Mouse (Mus musculus) liver, embryonic 15.5 days (tissue): ENCODE data around the gene Clasp1. TPM values are rescaled to one million over a fixed set of nuclear protein-coding genes. Genes with fewer than 3 reads are reported as not detected.

Experiments used
- ATAC-seq: fragments of 200-750 bp; cut with Nextera tagmentation; 2 replicates; pipeline ENCODE4 v1.8.0; 2017; ENCODE audit warnings: moderate number of reproducible peaks, mild to moderate bottlenecking, moderate library complexity; ENCODE audit not compliant: insufficient read depth
- H3K27ac ChIP-seq: fragments of 300-500 bp; sonication (generic); replicated peaks from 2 replicates; pipeline ENCODE4 v1.5.1; 2015; ENCODE audit warnings: mild to moderate bottlenecking, inconsistent platforms
- H3K27me3 ChIP-seq: fragments of 300-500 bp; sonication (generic); 2 replicates; pipeline ENCODE4 v1.6.1; 2015; ENCODE audit warnings: mild to moderate bottlenecking, inconsistent platforms
- H3K36me3 ChIP-seq: fragments of 300-500 bp; sonication (generic); replicated peaks from 2 replicates; pipeline ENCODE4 v1.6.1; 2015; ENCODE audit warnings: moderate library complexity, mild to moderate bottlenecking, inconsistent platforms
- H3K4me1 ChIP-seq: fragments of 300-500 bp; sonication (generic); replicated peaks from 2 replicates; pipeline ENCODE4 v1.6.1; 2015; ENCODE audit warnings: inconsistent platforms
- H3K4me2 ChIP-seq: fragments of 300-500 bp; sonication (generic); 2 replicates; pipeline ENCODE4 v1.6.1; 2015; ENCODE audit warnings: moderate library complexity, mild to moderate bottlenecking, inconsistent platforms
- H3K4me3 ChIP-seq: fragments of 300-500 bp; sonication (generic); replicated peaks from 2 replicates; pipeline ENCODE4 v1.5.1; 2015; ENCODE audit warnings: mild to moderate bottlenecking, inconsistent platforms
- H3K9ac ChIP-seq: fragments of 300-500 bp; sonication (generic); 2 replicates; pipeline ENCODE4 v1.6.1; 2015; ENCODE audit warnings: moderate library complexity, mild to moderate bottlenecking, inconsistent platforms
- H3K9me3 ChIP-seq: fragments of 300-500 bp; sonication (generic); replicated peaks from 2 replicates; pipeline ENCODE4 v1.6.1; 2016; ENCODE audit warnings: inconsistent platforms
- whole genome bisulfite sequencing: fragments of 180-500 bp; shearing (Covaris S2); methylation state at CpG from one replicate; pipeline ENCODE4 v1.1.7; 2015; ENCODE audit warnings: mixed read lengths; ENCODE audit not compliant: insufficient replicate concordance; 5-methylcytosine and 5-hydroxymethylcytosine counted together
- polyA plus RNA-seq: library from polyadenylated mRNA; unstranded; fragments of >200 nt; fragmentation: Nextera tagmentation; extraction: Ambion mirVana; gene quantifications from 2 replicates; pipeline ENCODE4 v1.2.1, GENCODE M21; 2015

Gene Clasp1
- polyA plus RNA-seq, 1 experiment from 2014 or later: 11.8 TPM

DNA sequence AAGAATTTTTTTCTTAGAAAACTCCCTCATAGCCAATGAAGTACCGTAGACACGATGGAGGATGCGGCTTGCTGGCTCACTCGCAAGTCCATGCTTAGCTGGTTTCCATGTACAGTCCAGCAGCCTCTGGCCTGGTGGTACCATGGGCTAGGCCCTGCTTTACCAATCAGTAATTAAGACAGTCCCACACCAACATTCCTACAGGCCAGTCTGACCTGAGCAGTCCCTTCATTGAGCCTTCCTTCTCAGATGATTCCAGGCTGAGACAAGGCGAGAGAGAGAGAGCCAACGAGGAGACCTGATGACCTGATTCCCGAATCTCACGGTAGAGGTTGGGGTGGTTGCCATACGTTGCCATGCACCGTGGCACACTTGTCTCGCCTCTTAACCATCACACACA, 111.7 kb downstream of the Clasp1 start:
- Histone ChIP-seq H3K36me3 (peaks cover 69% of the 10 kb centered on the region), H3K9ac (no peak overlapping the region), H3K4me1 (no peaks in the 10 kb centered on the region), H3K4me3 (no peak overlapping the region), H3K4me2 (no peak overlapping the region), H3K27ac (no peak overlapping the region), H3K27me3 (no peaks in the 10 kb centered on the region), H3K9me3 (no peaks in the 10 kb centered on the region)
- WGBS: 83% methylated on average over 11 of the region's 11 CpGs
- ATAC-seq: no peak

DNA sequence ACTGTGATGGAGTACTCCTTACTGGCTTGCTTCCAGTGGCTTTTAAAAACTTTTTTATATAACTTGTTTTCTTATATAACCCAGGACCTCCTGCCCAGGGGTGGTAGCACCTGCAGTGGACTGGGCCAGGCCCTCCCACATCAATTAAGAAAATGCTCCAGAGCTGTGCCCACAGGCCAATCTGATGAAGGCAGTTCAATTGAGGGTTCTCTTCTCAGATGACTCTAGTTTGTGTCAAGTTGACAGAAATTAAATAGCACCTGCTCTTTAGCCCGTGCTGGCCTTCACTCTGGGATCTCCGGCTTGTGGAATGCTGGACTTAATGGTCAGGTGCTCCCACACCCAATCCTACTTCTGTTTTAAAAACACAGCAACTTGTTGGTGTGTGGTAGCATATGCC, 112.8 kb downstream of the Clasp1 start:
- no peak for ATAC-seq
- 82% methylated on average over 2 of the region's 2 CpGs for WGBS
- Histone ChIP-seq H3K27me3 (no peaks in the 10 kb centered on the region), H3K4me1 (no peaks in the 10 kb centered on the region), H3K9ac (no peak overlapping the region), H3K4me2 (no peak overlapping the region), H3K27ac (no peak overlapping the region), H3K9me3 (no peaks in the 10 kb centered on the region), H3K36me3 (peaks cover 80% of the 10 kb centered on the region), H3K4me3 (no peak overlapping the region)

DNA sequence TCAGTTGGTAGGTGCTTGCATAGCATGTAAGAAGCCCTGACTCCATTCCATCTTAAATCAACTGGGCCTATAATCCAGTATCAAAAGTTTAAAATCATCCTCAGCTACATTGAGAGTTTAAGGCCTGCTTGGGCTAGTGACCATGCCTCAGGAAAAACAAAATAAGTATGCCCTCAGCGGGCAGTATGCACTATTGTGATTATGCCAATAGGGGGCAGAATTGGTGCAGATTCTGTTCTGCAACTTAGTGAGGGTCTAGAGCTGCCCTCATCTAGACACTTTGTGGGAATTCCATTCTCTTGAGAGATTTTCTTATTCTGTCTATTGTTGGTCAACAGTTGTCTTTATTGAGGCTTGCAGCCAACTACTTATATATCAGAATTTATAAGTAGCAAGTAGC, 116.9 kb downstream of the Clasp1 start:
- no peak for ATAC-seq
- Histone ChIP-seq H3K4me1 (no peaks in the 10 kb centered on the region), H3K9ac (no peak overlapping the region), H3K4me2 (no peak overlapping the region), H3K4me3 (no peak overlapping the region), H3K9me3 (no peaks in the 10 kb centered on the region), H3K27ac (no peak overlapping the region), H3K27me3 (no peaks in the 10 kb centered on the region), H3K36me3 (peaks cover 90% of the 10 kb centered on the region)
- 95% methylated on average over 1 of the region's 1 CpGs for WGBS

DNA sequence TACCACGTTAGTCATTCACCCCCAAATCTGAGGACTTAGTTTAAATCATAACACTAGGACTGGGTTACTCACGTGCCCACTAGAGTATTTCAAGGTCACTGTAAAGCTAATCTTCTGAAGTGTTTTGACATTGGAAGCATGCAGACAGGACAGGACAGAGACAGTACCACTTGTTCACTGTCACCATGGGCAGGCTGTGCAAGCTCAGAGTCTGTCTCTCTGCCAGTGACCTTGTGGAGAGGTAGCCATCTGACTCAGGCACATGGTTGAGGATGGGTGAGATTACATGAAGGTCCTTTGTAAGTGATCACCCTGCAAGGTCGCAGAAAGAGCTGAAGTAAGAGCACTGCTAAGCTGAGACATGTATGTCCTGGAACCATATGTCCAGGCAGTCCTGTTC, 122.1 kb downstream of the Clasp1 start:
- H3K27me3 ChIP-seq: no peaks in the 10 kb centered on the region
- H3K36me3 ChIP-seq: peaks cover 81% of the 10 kb centered on the region
- WGBS: 72% methylated on average over 3 of the region's 3 CpGs
- H3K9me3 ChIP-seq: no peaks in the 10 kb centered on the region
- ATAC-seq: no peak
- H3K4me1 ChIP-seq: no peaks in the 10 kb centered on the region
- no peak overlapping the region for H3K27ac ChIP-seq
- H3K4me2 ChIP-seq: no peak overlapping the region
- no peak overlapping the region for H3K4me3 ChIP-seq
- no peak overlapping the region for H3K9ac ChIP-seq

DNA sequence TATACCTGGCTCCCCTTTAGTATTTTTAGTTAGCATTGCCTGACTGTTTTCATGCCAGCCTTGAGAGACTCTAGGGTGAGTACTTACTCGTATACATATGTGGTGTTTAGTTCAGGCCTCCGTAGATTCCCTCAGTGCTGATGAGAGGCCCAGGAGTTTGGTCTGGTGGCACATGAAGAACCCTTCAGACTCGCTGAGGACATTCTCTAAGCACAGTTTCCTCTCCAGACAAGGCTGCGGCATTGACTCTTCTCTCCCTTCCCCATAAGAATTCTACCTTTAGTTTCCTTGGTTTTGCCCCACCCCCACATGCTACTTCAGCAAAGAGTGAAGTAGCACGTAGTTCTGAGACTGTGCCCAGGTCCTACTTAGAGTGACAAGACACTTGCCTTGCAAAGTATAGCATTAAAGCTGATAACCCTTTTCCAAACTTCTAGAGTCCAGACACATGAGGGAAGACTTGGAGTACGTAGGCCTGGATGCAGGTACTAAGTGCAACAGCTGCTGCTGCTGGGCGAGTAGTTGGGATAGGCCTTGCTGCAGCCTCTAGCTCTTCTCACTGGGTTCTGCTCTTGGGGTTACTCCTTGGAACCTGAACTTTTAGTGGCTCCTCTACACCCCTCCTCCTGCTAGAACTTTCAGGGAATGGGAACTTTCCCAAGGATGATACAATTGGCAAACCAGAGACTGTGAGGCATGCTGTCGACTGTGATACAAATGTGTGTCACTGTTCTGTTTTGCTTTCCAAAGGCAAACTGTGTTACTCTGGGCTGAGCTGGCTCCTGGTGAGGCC, 123.1 kb downstream of the Clasp1 start:
- peaks cover 72% of the 10 kb centered on the region for H3K36me3 ChIP-seq
- no peak for ATAC-seq
- no peak overlapping the region for H3K4me2 ChIP-seq
- H3K4me1 ChIP-seq: no peaks in the 10 kb centered on the region
- H3K4me3 ChIP-seq: no peak overlapping the region
- H3K9me3 ChIP-seq: no peaks in the 10 kb centered on the region
- H3K9ac ChIP-seq: no peak overlapping the region
- 84% methylated on average over 8 of the region's 8 CpGs for WGBS
- no peaks in the 10 kb centered on the region for H3K27me3 ChIP-seq
- H3K27ac ChIP-seq: no peak overlapping the region

GRCm38 (mm10) chr1:118516256-118516655, 127.4 kb downstream of the Clasp1 start:
- H3K9me3 ChIP-seq: no peaks in the 10 kb centered on the region
- no peak overlapping the region for H3K4me3 ChIP-seq
- ATAC-seq: no peak
- no peak overlapping the region for H3K4me2 ChIP-seq
- H3K36me3 ChIP-seq: peaks cover 56% of the 10 kb centered on the region
- H3K27ac ChIP-seq: no peak overlapping the region
- no peaks in the 10 kb centered on the region for H3K27me3 ChIP-seq
- 76% methylated on average over 7 of the region's 7 CpGs for WGBS
- H3K9ac ChIP-seq: no peak overlapping the region
- H3K4me1 ChIP-seq: no peaks in the 10 kb centered on the region

GRCm38 (mm10) chr1:118523161-118523560, 134.3 kb downstream of the Clasp1 start:
- no peak overlapping the region for H3K9ac ChIP-seq
- no peak overlapping the region for H3K4me2 ChIP-seq
- H3K27ac ChIP-seq: no peak overlapping the region
- H3K36me3 ChIP-seq: peaks cover 60% of the 10 kb centered on the region
- no peaks in the 10 kb centered on the region for H3K9me3 ChIP-seq
- no peaks in the 10 kb centered on the region for H3K27me3 ChIP-seq
- no peak for ATAC-seq
- H3K4me3 ChIP-seq: no peak overlapping the region
- 81% methylated on average over 6 of the region's 6 CpGs for WGBS
- no peaks in the 10 kb centered on the region for H3K4me1 ChIP-seq

GRCm38 (mm10) chr1:118525336-118525735, 136.5 kb downstream of the Clasp1 start:
- Histone ChIP-seq H3K9me3 (no peaks in the 10 kb centered on the region), H3K4me3 (no peak overlapping the region), H3K9ac (no peak overlapping the region), H3K4me1 (no peaks in the 10 kb centered on the region), H3K36me3 (peaks cover 66% of the 10 kb centered on the region), H3K4me2 (no peak overlapping the region), H3K27me3 (no peaks in the 10 kb centered on the region), H3K27ac (no peak overlapping the region)
- WGBS: 73% methylated on average over 9 of the region's 9 CpGs
- no peak for ATAC-seq

DNA sequence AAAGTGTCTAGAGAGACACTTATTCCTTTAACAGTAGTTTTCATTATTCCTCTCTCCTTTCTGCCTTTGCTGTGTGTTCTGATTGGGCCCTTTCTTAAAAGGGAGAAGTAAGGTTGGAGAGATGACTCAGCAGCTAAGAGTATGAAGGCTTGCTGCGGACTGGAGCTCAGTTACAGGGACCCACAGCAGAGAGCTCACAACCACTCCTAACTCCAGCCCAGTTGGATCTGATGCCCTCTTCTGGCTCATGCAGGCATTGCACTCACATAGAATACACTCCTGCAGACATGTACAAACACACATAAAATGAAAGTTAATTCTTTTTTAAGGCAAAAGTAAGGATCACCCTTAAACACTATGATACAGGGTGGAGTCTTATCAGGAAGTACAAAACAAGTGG, 140.4 kb downstream of the Clasp1 start:
- no peak for ATAC-seq
- Histone ChIP-seq H3K4me2 (no peak overlapping the region), H3K27ac (no peak overlapping the region), H3K9ac (no peak overlapping the region), H3K27me3 (no peaks in the 10 kb centered on the region), H3K4me3 (no peak overlapping the region), H3K4me1 (no peaks in the 10 kb centered on the region), H3K36me3 (peaks cover 84% of the 10 kb centered on the region), H3K9me3 (no peaks in the 10 kb centered on the region)
- WGBS: 69% methylated on average over 1 of the region's 1 CpGs

DNA sequence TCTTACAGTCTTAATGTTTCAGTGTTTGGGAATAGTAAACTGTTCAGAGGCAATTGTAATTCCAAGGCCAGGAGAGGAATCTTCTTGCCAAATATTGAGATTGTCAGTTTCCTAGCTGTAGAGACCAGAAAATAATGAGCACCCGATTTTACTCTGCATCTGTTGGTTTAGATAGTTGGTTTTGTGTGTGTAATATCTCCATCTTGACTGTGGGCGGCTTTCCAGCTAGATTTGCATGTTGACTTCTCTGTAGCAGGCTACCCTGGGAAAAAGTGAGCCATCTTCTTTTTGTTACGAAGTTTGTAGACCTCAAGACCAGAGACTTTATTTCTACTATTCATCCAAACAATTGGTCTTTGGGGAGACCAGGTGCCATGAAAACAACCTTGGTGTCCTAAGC, 142.4 kb downstream of the Clasp1 start:
- H3K4me3 ChIP-seq: no peak overlapping the region
- no peaks in the 10 kb centered on the region for H3K4me1 ChIP-seq
- ATAC-seq: no peak
- H3K4me2 ChIP-seq: no peak overlapping the region
- no peaks in the 10 kb centered on the region for H3K27me3 ChIP-seq
- H3K9me3 ChIP-seq: no peaks in the 10 kb centered on the region
- WGBS: 78% methylated on average over 3 of the region's 3 CpGs
- no peak overlapping the region for H3K27ac ChIP-seq
- H3K36me3 ChIP-seq: peaks cover 89% of the 10 kb centered on the region
- H3K9ac ChIP-seq: no peak overlapping the region

DNA sequence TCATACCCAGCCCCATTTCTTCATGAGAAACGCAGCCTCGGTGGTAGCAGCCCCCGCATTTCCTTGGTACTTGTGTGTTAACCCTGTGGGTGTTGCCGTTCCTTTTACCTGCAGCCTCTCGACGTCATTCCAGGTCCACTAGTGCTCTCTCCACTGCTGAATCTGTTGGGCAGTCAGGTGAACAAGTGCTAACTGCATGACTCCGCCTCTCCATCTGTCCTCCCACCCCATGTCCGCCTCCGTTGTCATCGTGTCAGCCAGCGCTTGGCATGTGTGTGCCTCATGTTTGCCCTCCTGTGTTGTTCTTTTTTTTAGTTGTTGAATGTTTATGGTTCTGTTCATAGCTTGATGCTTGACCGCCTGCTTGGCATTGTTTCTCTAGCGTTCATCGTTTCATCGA, 147.2 kb downstream of the Clasp1 start:
- Histone ChIP-seq H3K4me3 (no peak overlapping the region), H3K27me3 (no peaks in the 10 kb centered on the region), H3K9ac (no peak overlapping the region), H3K4me2 (no peak overlapping the region), H3K4me1 (no peaks in the 10 kb centered on the region), H3K27ac (no peak overlapping the region), H3K9me3 (no peaks in the 10 kb centered on the region), H3K36me3 (peaks cover 72% of the 10 kb centered on the region)
- ATAC-seq: no peak
- WGBS: 84% methylated on average over 15 of the region's 15 CpGs

DNA sequence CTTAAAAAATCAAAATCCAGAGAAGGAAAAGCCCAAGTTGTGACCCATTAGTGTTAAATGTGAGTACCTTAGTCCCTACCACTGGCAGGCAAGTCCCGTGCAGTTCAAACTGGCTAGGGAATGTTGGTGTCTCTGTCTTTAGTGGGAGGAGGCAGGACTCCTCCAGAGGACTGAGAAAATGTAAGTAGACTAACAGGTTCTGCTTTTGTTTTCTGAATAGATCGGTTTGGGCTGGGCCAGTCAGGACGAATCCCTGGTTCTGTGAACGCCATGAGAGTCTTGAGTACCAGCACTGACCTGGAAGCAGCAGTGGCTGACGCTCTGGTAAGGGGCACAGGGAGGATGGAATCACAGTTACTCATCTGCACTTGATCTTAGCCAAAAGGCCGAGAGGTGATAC, 150.2 kb downstream of the Clasp1 start:
- Histone ChIP-seq H3K36me3 (peaks cover 63% of the 10 kb centered on the region), H3K4me3 (no peak overlapping the region), H3K4me2 (no peak overlapping the region), H3K27me3 (no peaks in the 10 kb centered on the region), H3K9ac (no peak overlapping the region), H3K4me1 (no peaks in the 10 kb centered on the region), H3K27ac (no peak overlapping the region), H3K9me3 (no peaks in the 10 kb centered on the region)
- 79% methylated on average over 6 of the region's 6 CpGs for WGBS
- no peak for ATAC-seq
